Mouse (Mus musculus) kidney, postnatal 10 days (tissue): ENCODE measurements around the gene Slc41a2.
"Not testable (repeated sequence)": the region's sequence is repeated elsewhere in the genome, so short reads cannot be mapped to it uniquely, and the experiment has no call there.

ENCODE experiments used
- DNase-seq: peaks from one replicate; pipeline ENCODE4 v3.0.0; 2021; ENCODE audit warnings: mixed read lengths

Gene Slc41a2

DNA sequence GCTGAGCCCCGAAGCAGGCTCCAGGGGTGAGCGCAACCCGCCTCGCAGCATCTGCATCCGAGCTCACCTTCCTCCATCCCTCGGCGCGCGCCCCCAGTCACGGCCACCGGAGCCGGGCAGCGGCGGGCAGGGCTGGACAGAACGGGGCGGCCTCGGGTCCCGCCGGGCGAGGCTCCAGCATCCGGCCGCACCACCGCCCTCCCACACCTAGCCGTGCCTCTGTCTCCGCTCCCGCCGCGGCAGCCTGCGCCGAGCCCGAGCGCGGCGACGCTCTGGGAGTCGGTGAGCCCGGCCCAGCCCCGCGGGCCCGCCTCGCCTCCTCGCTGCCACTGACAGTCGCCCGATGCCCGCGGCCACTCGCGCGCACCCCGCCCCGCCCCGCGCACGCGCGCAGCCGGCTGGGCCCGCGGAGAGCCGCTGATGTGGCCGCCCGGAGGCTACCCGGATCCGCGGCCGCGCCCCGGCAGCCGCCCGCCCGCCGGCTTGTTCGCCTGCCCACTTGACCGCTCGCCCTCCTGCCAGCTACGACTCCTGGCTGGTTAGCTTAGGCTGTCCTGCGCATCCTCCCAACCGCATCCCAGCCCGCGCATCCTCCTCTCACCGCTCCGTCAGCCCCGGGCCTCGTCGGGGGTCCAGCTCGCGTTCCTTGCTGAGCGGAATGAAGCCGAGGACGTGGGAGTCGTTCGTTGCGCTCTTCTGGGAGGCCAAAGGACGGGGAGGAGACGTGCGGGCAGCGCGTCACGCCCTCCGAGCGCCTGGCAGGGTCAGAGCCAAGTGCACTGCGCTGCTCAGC is at the start of gene Slc41a2:
Slc41a2 (minus strand) TSS at position 724 of the 793 bp plus-strand sequence.
- DNase-seq = peak; percentile 64

DNA sequence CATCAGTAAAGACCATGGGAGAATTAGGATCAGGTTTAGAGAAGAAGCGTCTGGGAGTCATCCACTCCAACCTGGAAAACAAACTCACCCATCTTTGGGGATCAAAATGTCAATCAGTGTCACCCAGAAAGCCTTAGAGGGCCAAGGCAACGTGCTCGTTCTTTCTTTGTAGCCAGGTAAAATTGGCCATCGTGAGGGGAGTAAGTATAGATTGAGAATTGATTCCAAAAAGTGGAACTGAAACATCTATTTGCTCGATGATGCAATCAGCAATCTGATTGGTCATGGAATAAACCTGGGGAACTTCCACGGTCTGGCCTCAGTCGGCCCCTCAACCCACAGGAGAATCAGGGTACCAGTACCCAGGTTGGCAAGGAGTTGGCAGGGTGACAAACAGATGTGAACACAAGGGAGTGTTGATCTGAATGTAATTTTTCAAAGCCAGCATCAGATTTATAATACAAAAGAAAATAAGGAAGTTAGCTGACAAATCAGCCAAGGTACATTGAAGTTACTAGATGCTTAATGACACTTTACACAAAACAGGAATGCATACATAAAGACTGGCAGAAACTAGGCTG is 47.7 kb upstream of the Slc41a2 start:
- no peak for DNase-seq

DNA sequence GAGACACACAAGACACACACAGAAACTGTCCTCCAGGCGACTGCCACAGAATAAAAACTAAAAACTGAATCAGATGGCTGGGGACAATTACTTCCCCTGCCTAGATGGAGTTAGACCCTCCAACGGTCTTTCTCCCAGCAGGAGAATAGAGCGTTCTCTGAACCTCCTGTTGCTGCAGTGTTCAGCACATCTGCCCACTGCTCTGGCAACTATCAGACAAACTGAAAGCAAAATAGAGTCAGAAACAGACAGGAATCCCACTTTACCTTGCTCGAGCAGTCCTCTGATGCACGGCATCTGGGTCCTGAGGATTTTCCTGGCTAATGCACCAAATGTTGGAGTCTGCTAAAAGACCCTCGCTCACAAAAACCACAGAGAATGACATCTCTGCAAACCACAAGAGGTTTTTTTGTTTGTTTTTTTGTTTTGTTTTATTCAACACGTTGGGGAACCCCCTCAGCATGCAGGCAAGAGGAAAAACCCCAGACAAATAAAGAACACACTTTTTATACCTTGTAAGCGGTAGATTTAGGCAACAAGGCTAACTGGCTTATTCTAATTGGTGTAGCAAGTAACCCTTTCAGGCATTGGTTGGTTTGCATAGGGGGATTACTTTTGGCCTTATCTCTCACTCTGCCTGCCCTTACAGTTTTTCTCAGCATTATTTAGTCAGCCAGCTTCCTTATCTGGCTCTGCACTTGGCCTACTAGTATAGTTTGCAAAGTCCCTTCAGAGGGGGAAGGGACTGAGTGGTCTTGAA is 47.0 kb upstream of the Slc41a2 start:
- no peak for DNase-seq

DNA sequence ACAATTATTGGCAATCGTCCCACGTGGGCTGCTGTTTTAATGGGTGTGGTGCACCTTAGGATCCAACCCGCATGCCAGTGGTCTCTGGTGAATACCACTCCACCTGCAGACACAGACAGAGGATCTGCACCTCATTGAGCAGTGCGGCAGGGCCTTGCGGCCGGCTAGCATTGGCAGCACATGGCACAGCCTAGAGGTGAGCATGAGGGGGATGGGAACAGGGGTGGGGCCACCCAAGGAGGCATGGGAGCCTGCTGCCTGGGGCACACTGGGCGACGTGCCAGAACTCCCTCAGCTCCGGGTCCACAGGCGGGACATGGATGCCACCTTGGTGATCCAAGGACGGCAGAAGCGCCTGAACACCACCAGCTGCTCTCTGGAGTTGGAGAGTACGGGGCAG is 46.2 kb upstream of the Slc41a2 start:
- DNase-seq = no peak

DNA sequence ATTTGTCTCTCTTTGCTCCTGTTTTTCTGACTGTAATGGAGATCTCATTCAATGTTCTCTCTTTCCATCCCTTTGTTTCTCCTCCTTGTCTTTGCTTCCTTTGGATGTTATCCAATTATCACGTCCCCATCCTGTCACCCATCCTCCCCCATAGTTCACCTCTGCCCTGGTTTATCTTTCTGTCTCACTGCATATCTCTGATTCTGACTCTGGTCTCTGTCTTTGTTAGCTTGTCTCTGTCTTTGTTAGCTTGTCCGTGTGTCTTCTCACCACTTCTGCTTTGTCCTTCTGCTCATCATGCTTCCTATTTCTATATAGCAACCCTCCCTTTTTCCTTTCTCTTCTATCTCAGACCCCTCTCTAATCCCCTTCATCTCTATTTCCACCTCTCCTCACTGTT is 45.3 kb upstream of the Slc41a2 start:
- no peak for DNase-seq

DNA sequence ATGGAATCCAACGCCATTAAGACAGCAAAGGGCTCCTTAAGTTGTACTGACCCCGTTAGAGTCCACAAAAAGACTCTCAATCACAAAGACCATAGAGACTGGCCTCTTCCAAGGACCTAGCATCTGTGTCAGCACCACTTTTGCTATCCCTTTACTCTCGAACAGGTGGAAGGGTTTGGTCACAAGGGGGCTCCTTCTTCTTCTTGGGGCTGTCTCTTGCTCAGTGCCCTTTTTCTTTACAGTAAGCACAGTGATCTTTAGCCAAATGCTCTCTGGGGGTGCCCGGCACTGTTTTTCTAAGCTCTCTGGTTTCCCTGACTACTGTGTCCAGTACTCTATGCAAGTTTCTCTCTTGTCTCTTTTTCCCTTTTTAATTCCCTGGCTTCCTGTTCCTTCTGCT is 44.8 kb upstream of the Slc41a2 start:
- DNase-seq = no peak

DNA sequence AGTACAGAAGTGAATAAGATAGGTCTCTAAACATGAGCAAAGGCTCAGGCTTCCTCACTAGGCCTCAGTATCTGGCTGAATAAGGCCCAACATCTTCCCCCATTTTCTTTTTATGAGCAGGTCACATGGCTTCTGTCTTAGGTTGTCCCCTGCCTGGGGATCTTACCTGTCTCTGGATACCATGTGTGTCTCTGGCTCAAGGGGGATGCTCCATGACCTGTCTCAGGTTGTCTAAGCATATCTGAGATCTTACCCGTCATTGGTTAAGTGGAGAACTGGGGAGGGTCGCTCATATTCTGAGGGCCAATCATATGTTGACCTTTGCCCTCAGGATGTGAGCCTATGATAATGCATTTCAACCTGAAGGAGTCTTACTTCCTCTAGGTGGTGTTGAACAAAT is 42.8 kb upstream of the Slc41a2 start:
- DNase-seq = no peak

DNA sequence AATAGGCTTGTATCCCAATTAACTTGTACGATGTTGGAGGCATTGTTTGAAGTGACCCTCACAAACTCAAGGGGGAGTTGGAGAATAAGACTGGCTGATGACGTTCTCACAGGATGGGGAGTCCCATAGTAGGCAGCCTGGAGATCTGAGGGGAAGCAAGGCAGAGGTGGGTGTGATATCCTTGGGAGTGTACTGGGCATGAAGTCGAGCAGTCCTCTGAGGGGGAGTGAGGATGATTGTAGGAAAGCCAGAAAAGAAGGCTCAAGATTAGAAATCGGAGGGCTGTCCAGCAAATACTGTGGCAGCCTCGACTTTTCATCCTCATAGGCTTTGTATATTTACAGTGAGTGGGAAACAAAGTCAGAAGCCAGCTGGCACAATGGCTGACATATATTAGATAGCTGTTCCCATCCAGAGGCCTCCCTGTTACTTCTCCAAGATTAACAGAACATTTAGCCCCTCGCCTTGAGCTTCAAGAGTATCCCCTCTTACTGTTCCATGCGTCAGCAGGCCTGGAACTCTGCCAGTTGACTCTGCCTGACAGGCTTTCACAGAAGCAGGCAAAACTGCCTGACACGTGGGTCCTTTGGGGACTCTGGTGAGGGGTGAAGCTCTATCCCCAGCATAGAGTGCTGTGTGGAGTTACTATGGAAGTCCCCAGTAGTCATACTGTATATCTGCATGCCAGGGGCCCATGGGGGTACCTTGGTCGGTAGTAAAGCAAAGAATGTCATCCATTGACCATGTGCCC is 40.6 kb upstream of the Slc41a2 start:
- peak; percentile 52 for DNase-seq

DNA sequence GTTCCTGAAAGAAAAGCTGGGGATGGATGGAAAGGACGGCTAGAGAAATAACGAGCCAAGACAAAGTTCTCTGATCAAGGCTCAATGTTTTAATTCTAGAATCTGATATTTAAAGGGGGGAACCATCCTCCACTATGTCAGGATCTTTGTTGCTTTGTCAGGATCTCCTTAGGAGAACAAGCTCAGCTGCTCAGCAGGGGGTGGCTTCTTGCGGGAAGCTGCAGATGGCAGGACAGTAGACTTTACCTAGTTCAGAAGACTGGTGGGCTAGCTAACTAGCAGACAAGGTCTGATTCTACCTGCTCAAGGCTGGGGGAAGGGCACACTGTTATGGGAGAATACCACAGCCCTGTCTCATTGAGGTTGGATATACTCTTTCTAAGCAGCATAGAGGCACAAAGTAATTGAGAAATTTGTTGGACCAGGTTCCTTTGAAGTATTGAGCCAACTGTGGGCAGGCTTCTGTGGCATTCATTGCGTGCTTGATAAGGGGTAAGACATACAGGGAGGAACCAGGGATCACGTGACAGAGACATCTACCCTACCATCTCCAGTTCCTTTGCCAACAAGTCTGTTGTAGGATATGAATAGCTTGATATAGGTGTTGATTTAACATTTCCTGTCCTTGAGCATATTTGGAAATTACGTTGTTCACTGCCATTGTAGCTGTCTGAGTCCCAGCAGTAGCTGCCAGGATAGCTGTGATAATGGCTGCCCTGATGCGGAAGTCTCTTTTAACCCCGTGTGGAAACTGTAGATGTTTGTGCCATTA is 39.4 kb upstream of the Slc41a2 start:
- DNase-seq = no peak

DNA sequence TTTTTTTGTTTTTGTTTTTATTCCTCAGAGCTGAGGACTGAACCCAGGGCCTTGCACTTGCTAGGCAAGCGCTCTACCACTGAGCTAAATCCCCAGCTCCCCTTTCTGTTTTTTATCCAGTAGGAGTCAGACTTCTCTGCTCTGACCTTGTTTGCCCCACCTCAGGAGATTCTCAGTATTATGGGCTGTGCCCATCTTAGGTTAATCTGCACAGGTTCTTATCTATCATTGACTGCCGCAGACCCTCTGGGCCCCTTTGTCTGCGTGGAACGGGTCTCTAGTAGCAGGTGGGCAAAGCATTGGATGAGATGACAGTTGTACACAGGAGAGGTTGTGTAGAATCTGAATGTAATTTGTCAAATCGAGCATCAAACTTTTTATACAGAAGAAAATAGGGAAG is 37.8 kb upstream of the Slc41a2 start:
- not testable (repeated sequence) for DNase-seq

DNA sequence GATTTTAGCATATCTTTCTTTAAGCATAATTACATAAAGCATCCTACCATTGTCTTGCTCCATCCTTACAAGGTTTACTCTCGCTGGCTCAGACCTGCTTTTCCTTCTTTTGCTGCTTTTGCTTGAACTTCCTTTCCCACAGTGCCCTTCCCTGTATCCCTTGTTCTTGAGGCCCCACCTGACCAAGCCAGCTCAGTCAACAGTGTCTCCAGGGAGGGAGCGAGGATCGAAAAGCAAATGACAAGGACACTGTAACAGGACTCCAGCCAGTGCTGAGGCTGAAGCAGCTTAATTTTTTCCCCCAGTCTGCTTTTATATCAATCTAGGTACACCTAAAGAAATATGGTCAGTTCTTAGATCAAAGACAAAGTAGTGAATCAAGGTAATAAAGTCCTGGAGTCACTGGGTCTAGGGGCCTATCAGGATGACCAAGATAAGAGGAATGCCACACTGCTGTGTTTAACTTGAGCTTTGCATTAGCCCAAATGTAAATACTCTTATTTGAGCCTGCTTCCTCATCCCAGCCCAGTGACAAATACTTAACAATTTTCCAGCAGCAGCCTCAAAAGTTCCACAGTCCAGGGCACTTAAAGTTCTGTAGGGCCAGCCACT is 36.5 kb upstream of the Slc41a2 start:
- DNase-seq = no peak

DNA sequence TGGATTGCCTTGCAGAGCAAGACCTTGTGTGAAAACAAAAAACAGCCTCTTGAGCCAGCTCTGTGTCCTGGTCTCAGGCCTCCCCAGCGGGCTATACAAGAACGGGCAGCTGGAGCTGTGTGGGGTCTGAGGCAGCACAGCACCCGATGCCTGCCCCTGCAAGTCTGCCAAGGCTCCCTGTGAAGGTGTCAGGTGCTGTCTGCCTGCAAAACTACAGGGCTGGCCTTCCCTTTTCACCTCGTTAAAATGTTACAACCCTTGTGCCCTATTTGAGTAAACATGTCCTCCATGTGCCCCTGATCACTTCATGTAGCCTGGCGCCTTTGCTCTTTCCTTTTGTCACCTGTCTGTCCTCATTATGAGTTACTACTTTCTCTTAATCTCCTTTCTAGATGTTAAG is 31.2 kb upstream of the Slc41a2 start:
- peak; percentile 39 for DNase-seq

DNA sequence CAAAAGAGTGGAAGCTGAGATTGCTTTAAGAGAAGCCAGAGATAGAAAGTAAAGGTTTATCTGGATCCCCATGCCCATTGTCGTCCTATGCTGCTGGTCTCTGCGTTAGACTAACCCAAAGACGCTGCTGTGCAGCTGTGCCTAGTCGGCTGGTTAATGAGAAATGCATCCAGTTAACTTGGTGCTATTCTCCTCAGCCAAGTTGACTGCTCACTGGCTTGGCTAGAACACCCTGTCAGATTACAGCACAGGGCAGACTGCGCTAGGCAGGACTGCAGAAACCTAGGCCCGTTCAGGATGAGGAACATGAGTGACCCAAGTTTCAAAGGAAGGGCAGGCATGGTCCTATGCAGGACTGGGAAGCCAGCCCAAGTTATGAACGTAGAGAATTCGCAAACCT is 25.8 kb upstream of the Slc41a2 start:
- no peak for DNase-seq

DNA sequence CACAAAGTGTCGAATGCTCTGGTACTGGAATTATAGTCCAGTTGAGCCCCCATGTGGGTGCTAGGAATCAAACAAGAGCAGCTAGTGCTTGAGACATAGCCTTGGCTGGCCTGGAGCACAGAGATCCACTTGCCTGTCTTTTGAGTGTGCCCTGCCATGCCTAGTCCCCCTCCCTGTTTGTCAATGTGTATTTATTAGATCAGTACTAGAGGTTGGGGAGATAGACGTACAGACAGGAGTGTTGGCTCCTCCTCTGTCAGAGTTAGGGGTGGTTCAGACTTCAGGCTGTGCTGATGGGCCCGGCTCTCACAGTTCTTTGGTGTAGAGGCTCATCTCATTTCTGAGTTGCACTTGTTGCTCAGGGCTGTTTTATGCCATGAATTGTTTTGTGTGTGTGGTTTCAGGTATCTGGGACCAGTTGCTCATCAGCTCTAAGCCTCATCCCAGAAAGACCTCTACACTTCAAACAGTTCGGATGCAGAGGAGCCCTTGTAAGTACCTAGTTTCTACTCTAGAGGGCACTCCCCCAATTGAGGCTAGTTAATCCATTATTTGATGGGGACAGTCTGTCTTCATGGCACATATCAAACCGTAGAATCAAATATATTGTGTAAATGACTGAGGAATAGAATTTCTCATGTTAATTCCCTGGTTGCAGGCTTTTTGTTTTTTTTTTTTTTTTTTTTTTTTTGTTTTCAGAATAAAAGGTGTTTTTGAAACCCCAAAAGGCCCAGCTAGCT is 24.1 kb upstream of the Slc41a2 start:
- DNase-seq = no peak

DNA sequence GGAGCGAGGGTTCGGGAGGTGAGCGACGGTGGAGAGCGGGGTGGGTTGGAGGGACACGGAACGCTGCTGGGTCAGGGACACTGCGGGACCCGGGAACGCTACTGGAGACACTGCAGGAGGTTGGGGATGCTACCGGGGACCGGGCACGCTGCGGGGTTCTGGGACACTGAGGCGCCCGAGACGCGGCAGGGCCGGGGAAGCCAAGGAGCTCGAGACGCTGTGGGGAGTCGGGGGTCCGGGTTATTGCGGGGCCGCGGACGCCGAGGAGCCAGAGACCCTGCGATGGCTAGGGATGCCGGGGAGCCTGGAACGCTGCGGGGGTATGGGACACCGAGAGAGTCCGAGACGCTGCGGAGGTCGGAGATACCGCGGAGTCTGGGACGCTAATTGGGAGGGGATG is 22.7 kb upstream of the Slc41a2 start:
- DNase-seq = no peak

DNA sequence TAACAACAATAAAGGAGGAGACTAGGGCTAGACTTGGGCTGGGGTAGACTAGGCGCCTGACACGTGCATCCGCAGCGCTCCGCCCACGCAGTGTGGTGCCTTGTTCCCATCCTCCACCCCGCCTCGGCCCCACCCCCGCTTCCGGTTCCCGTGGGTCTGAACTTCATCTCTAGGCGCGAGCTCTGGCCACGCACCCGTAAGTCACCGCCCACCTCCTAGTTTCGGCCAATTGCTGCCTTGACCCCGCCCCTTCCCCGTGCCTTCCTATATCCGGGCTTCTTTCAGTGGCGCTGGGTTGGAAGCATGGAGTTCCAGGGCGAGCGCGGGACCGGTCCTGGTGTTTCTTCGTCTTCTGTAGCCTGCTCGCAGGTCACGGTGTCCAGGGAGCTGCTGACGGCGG is 22.3 kb upstream of the Slc41a2 start, which contains the start of gene D10Wsu102e:
D10Wsu102e (plus strand) TSS at position 266 of the 400 bp plus-strand sequence.
- DNase-seq = peak; percentile 98

DNA sequence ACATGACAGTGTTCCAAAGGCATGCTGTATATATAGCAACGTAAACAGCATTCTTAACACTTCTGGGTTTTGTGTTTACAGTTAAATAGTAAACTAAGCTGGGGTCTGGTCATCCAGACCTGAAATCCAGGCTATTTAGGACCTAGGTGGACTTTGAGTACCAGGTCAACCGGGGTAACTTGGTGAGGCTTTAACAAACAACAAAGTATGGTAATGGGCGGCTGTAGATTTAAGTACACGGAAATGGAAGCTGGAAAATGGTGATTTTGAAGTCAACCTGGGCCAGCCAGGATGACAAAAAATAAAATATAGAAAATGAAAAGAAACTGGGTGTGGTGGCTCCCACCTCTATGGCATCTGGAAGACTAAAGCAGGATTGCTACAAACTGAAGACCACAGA is 21.8 kb upstream of the Slc41a2 start:
- no peak for DNase-seq

DNA sequence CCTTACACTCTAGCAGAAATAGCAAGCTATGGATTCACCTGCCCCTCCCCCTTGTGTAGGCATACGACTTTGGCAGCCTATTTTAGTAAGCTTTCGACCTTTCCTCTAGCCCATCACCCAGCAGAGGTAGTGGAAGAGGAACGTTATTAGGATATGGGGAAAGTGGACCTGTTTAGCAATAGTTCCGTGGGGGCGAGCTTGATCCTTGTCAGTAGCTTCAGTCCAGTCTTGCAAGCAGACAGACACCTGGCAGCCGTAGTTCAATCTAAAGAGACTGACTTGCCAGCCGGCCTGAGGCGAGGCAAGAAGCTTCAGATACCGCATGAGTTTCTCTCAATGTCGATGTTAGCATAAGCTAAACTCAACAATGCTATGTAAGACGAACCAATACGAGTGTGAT is 18.7 kb upstream of the Slc41a2 start:
- DNase-seq = no peak

DNA sequence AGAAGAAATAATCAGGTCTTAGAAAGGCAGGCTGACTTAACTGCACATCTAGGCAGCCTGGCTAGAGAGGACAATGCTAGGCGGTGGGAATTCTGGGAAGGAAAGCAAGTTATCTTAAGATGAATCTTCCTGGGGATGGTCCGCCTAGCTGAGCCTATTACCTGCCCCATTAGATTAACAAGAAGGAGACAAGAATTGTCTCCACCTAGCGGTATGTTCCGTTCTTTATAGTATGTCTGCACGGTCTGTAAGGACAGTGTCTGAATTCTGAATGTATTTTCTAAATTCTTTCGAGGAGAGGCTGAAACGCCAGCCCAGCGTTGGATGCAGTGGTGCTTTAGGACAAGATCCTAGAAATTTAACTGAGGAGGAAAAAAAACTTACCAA is 16.6 kb upstream of the Slc41a2 start:
- DNase-seq = peak; percentile 14

DNA sequence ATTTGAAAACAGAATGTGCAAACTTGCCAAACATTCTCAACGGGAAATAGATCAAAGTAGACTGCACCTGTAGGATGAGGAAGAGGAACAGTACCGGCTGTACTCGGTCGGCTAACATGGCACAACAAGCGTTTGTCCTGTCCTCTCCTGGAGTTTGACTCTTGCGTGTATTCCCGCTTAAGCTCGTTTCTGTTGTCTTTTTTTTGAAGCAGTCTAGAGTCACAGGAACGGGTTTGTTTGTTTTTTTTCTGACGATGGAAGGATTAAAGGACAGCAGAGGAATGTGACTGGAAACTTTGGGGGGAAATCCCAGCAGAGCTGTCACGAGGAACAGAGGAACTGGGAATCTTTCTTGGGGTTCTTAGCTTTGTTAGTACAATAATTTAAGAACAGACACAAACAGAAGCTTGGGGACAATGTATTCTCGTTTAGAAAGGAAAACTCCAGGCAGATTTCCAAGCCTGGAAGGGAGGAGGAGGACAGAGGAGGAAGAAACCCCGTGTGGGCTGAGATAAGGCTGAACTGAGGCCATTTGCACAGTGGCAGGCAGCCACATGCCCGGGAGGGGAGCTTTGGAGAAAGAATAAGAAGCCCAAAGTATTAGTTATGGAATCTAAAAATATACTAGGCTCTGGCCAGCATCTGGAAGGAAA is 16.1 kb upstream of the Slc41a2 start:
- peak; percentile 41 for DNase-seq

DNA sequence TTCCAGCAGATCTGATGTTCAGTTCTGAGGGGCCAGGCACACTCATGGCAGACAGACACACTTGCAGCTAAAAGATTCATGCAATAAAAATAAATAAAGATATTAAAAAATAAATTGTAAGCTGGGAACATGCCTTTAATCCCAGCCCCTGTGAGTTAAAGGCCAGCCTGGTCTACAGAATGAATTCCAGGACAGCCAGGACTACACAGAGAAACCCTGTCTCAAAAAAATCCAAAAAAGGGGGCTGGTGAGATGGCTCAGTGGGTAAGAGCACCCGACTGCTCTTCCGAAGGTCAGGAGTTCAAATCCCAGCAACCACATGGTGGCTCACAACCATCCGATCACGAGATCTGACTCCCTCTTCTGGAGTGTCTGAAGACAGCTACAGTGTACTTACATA is 14.1 kb upstream of the Slc41a2 start:
- not testable (repeated sequence) for DNase-seq
